Mouse (Mus musculus) olfactory bulb, adult 2 months (tissue): Measurements from ENCODE around the gene Slc23a2. TPM values are rescaled to one million over a fixed set of nuclear protein-coding genes. Genes with fewer than 3 reads are reported as not detected.

ENCODE experiments used
- H3K27ac ChIP-seq: fragments of 200-500 bp; 2 replicates; pipeline ENCODE4 v1.5.1; 2012; ENCODE audit warnings: low read depth, low read length; ENCODE audit not compliant: insufficient read depth
- H3K4me1 ChIP-seq: fragments of 200-500 bp; 2 replicates; pipeline ENCODE4 v1.6.1; 2012; ENCODE audit warnings: low read length; ENCODE audit not compliant: control insufficient read depth, insufficient read depth
- H3K4me3 ChIP-seq: fragments of 200-500 bp; 2 replicates; pipeline ENCODE4 v1.5.1; 2012; ENCODE audit warnings: mild to moderate bottlenecking, low read depth, low read length, moderate library complexity; ENCODE audit not compliant: insufficient read depth
- CTCF ChIP-seq: fragments of 200-500 bp; IDR thresholded peaks from 2 replicates; pipeline ENCODE4 v1.5.1; 2012; ENCODE audit warnings: low read depth, mild to moderate bottlenecking, low read length, moderate library complexity; ENCODE audit not compliant: insufficient read depth
- POLR2A ChIP-seq: fragments of 200-500 bp; IDR thresholded peaks from 2 replicates; pipeline ENCODE4 v1.6.1; 2012; ENCODE audit warnings: mild to moderate bottlenecking, low read depth, low read length, moderate library complexity; ENCODE audit not compliant: insufficient read depth
- WGBS: fragments of 180-500 bp; shearing (Covaris S2); methylation state at CpG from one replicate; pipeline ENCODE4 v1.1.7; 2018; 5-methylcytosine and 5-hydroxymethylcytosine counted together
- polyA plus RNA-seq: library from polyadenylated mRNA; stranded (reverse); fragments of >200 nt; gene quantifications from 2 replicates; pipeline ENCODE4 v1.2.4, GENCODE M21; 2012; ENCODE audit warnings: low replicate concordance; ENCODE audit not compliant: missing spikeins, insufficient read depth, insufficient read length

Slc23a2 gene
- polyA plus RNA-seq, 1 experiment, result not detected

DNA sequence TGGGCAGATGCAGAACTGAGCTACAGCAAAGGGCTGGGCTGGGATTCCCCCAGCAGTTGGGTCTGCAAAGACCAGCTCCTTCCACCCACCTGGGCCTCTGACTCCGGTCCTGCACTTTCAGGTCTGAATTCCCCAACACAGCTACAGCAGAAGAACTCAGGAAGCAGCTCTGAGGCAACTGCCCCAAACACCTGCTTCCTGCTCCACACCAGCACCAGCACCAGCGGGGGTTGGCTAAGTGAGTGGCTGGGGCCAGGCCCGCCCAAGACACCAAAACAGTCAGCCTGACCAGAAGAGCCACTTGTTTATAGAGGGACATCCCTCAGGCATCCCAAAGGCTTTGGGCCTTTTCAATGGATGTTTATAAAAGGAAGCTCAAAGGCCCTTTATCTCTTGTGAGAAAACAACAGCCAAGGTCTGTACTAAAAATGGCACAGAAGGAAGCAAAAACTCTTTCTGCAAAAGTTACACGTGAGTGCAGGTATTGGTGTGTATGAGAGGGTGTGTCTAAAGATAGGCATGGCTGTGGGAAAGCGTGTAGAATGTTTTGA is 123.8 kb downstream of the Slc23a2 start:
- Histone ChIP-seq H3K27ac (no peak overlapping the region), H3K4me1 (peaks cover 17% of the 10 kb centered on the region), H3K4me3 (no peak overlapping the region)
- no peak for TF ChIP-seq POLR2A
- TF ChIP-seq CTCF, result no peak
- 81% methylated on average over 5 of the region's 5 CpGs for WGBS

DNA sequence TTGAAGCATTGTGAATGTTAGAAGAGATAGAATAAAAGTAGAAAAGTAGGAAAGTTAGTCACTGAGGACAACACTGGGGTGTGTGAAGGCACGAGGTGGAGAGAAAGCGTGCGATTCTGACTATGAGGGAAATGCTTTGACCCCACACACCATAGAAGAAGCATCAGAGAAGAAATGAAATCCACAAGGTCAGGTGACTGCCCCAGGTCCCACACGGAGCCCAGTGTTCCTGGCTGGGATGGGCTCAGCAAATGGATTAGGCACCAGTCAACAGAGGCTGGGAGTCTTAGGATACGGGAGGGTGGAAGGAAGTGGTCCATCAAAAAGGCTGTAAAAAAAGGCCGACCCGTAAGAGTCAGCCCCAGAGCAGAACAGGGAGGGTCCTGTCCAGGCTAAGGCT is 124.5 kb downstream of the Slc23a2 start:
- WGBS, result 89% methylated on average over 7 of the region's 7 CpGs
- Histone ChIP-seq H3K4me1 (peaks cover 17% of the 10 kb centered on the region), H3K4me3 (no peak overlapping the region), H3K27ac (no peak overlapping the region; the same call in 1 of the 2 replicates)
- TF ChIP-seq POLR2A (no peak), CTCF (no peak)

DNA sequence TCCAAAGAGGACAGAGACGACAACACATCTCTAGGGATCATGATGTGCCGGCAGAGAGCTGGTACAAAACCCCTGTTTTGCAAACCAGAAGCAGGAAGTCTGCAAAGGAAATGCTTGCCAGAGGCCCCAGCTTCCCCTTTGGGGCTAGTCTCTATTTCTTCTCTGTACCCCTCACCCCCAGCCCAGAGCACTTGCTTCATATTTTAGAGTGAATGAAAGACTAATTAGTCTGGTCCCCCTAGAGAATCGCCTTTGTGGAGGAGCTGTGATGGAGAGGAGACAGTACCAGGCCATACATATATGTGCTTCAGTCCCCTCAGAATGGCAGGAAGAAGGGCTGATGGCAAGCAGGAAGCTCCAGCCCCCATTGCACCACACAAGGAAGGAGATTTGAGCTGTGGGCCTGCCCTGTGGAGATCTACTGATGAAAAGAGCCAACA is 125.5 kb downstream of the Slc23a2 start:
- TF ChIP-seq POLR2A (no peak), CTCF (no peak)
- no peak overlapping the region for H3K27ac ChIP-seq
- 84% methylated on average over 3 of the region's 3 CpGs for WGBS
- H3K4me3 ChIP-seq, result no peak overlapping the region
- H3K4me1 ChIP-seq, result peaks cover 19% of the 10 kb centered on the region

- 81% methylated on average over 4 of the region's 4 CpGs for WGBS
- peaks cover 19% of the 10 kb centered on the region for H3K4me1 ChIP-seq
- TF ChIP-seq CTCF, result no peak
- no peak overlapping the region for H3K27ac ChIP-seq
- H3K4me3 ChIP-seq, result no peak overlapping the region
Observed at GRCm38 (mm10) chr2:132018156-132018555, 126.8 kb downstream of the Slc23a2 start.

GRCm38 (mm10) chr2:132017611-132018010 is 127.3 kb downstream of the Slc23a2 start:
- Histone ChIP-seq H3K27ac (no peak overlapping the region), H3K4me1 (peaks cover 19% of the 10 kb centered on the region), H3K4me3 (no peak overlapping the region)
- TF ChIP-seq CTCF (no peak), POLR2A (no peak)
- 43% methylated on average over 7 of the region's 7 CpGs for WGBS

- WGBS, result 11% methylated on average over 1 of the region's 1 CpGs
- 0 out of 2 replicates have a peak overlapping the region, but pooled peaks have one; percentile 23 for H3K27ac ChIP-seq
- TF ChIP-seq POLR2A (no peak), CTCF (no peak)
- H3K4me1 ChIP-seq, result peaks cover 19% of the 10 kb centered on the region
- H3K4me3 ChIP-seq, result no peak overlapping the region
Observed at GRCm38 (mm10) chr2:132016034-132016433, 128.9 kb downstream of the Slc23a2 start.

- WGBS, result 96% methylated on average over 4 of the region's 4 CpGs
Observed at GRCm38 (mm10) chr2:132013152-132013551, 131.8 kb downstream of the Slc23a2 start.

DNA sequence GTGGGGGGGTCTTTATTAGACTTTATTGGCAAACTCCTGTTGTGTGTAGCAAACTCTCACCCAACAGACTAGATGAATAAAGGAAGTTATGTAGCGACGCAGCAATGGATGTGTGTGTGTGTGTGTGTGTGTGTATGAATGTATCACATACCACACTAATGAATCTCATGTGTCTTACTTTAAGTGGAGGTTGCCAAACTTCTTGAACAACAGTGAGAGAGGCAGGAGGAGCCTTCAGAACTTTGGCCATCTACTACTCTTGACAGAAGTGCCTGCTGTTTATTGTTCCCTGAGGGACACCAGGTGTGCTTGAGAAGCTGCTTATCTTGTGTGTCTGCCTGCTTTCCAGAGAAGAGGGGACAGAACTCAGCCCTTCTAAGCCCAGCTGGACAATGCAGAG is 134.1 kb downstream of the Slc23a2 start:
- WGBS, result 96% methylated on average over 2 of the region's 2 CpGs
- no peak overlapping the region for H3K4me3 ChIP-seq
- 0 out of 2 replicates have a peak, but pooled peaks cover 2% of the 10 kb centered on the region for H3K4me1 ChIP-seq
- no peak for TF ChIP-seq CTCF
- H3K27ac ChIP-seq, result no peak overlapping the region

More at GRCm38 (mm10) chr2:132013152-132013551, 131.8 kb downstream of the Slc23a2 start:
- Histone ChIP-seq H3K4me3 (no peak overlapping the region), H3K27ac (no peak overlapping the region), H3K4me1 (peaks cover 8% of the 10 kb centered on the region; the same call in 1 of the 2 replicates)
- TF ChIP-seq CTCF, result no peak
- no peak for TF ChIP-seq POLR2A

DNA sequence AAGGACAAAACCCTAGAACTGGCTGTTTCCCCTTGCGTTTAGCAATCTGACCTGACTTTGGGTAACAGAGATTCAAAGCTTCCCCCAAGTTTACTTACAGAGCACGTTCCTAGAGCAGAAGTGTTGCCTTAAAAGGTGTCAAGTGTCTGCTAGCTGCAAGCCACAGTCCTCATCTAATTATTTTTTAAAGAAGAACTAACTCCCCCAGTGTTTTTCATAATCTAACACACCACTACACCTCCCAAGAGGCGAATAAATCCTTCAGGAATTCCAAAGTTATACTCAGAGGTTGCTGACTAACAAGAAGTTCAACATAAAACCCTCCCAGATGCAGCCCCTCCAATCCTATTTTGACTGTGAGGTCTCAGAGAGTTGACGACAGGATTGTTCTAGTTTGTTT is 136.7 kb downstream of the Slc23a2 start:
- TF ChIP-seq POLR2A (no peak), CTCF (no peak)
- H3K4me1 ChIP-seq, result 0 out of 2 replicates have a peak, but pooled peaks cover 3% of the 10 kb centered on the region
- no peak overlapping the region for H3K4me3 ChIP-seq
- H3K27ac ChIP-seq, result no peak overlapping the region
- 82% methylated on average over 4 of the region's 4 CpGs for WGBS

GRCm38 (mm10) chr2:132007475-132007819 is 137.5 kb downstream of the Slc23a2 start:
- 86% methylated on average over 6 of the region's 6 CpGs for WGBS
- no peak overlapping the region for H3K4me3 ChIP-seq
- H3K4me1 ChIP-seq, result 0 out of 2 replicates have a peak, but pooled peaks cover 3% of the 10 kb centered on the region
- H3K27ac ChIP-seq, result no peak overlapping the region
- TF ChIP-seq POLR2A, result no peak
- TF ChIP-seq CTCF, result no peak
